Mouse (Mus musculus) kidney, embryonic 15.5 days (tissue): ENCODE data around the gene Rasl10a. TPM values are rescaled to one million over a fixed set of nuclear protein-coding genes. Genes with fewer than 3 reads are reported as not detected.

Source experiments
- ATAC-seq: fragments of 200-750 bp; cut with Nextera tagmentation; replicated peaks from 2 replicates; pipeline ENCODE4 v1.8.0; 2017; ENCODE audit warnings: moderate TSS enrichment; ENCODE audit not compliant: low FRiP score
- H3K27ac ChIP-seq: fragments of 300-500 bp; sonication (generic); 2 replicates; pipeline ENCODE4 v1.5.1; 2015; ENCODE audit warnings: mild to moderate bottlenecking, inconsistent platforms
- H3K27me3 ChIP-seq: fragments of 300-500 bp; sonication (generic); 2 replicates; pipeline ENCODE4 v1.6.1; 2015; ENCODE audit warnings: inconsistent platforms
- H3K36me3 ChIP-seq: fragments of 300-500 bp; sonication (generic); 2 replicates; pipeline ENCODE4 v1.6.1; 2015; ENCODE audit warnings: inconsistent platforms
- H3K4me1 ChIP-seq: fragments of 300-500 bp; sonication (generic); 2 replicates; pipeline ENCODE4 v1.6.1; 2015; ENCODE audit warnings: inconsistent platforms
- H3K4me2 ChIP-seq: fragments of 300-500 bp; sonication (generic); 2 replicates; pipeline ENCODE4 v1.6.1; 2015; ENCODE audit warnings: moderate library complexity, mild to moderate bottlenecking, inconsistent platforms
- H3K4me3 ChIP-seq: fragments of 300-500 bp; sonication (generic); replicated peaks from 2 replicates; pipeline ENCODE4 v1.5.1; 2015; ENCODE audit warnings: mild to moderate bottlenecking, inconsistent platforms
- H3K9ac ChIP-seq: fragments of 300-500 bp; sonication (generic); 2 replicates; pipeline ENCODE4 v1.6.1; 2015; ENCODE audit warnings: mild to moderate bottlenecking, inconsistent platforms
- H3K9me3 ChIP-seq: fragments of 300-500 bp; sonication (generic); replicated peaks from 2 replicates; pipeline ENCODE4 v1.6.1; 2016; ENCODE audit warnings: inconsistent platforms
- WGBS: fragments of 180-500 bp; shearing (Covaris S2); methylation state at CpG from one replicate; pipeline ENCODE4 v1.1.7; 2015; ENCODE audit warnings: mixed read lengths; 5-methylcytosine and 5-hydroxymethylcytosine counted together
- polyA plus RNA-seq: library from polyadenylated mRNA; unstranded; fragments of >200 nt; fragmentation: Nextera tagmentation; extraction: Ambion mirVana; gene quantifications from 2 replicates; pipeline ENCODE4 v1.2.1, GENCODE M21; 2015

The Rasl10a gene
- polyA plus RNA-seq, 1 experiment from 2014 or later = 2.8 TPM

DNA sequence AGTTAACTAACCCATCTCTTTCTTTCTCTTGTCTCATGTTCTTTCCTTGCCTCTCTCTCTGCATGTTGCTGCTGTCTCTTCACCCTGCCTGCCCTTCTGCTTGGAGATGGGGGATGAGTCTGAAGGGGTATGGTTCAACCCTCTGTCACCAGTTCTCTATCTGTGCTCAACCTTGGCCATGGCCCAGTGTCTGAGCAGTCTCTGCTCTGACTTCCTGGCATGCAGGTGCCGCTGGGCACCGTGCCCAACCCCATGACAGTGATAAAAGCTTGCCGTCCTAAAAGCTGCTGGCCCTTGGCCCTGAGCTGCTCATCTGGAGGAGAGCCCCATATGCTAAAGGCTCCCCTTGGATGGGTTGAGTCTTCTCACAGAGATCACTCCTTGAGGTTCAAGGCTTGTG lies 24.8 kb upstream of the Rasl10a start:
- ATAC-seq = no peak
- H3K27me3 ChIP-seq = no peaks in the 10 kb centered on the region
- H3K4me1 ChIP-seq = no peaks in the 10 kb centered on the region
- no peaks in the 10 kb centered on the region for H3K9me3 ChIP-seq
- peaks cover 98% of the 10 kb centered on the region for H3K36me3 ChIP-seq
- no peak overlapping the region for H3K4me2 ChIP-seq
- H3K27ac ChIP-seq = no peak overlapping the region
- H3K9ac ChIP-seq = no peak overlapping the region
- WGBS = 78% methylated on average over 3 of the region's 3 CpGs
- no peak overlapping the region for H3K4me3 ChIP-seq

DNA sequence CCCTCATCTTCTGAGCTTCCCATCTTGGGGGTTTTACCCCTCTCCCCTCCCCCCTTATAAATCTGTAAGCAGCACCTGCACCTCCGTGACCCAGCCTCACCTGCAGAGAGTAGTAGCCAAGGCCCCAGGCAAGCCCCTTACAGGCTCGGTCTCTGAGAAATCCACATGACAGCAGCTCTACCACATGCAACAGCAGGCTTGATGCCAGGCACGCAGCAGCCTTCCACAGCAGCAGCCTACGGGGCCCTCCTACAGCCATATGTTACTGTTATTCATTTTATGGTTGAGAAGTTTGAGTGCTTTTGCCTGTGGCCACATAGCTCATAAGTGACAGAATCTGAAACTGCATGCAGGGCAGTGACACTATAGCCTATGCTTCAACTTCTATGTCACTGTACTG lies 22.5 kb upstream of the Rasl10a start:
- Histone ChIP-seq H3K27me3 (no peaks in the 10 kb centered on the region), H3K4me2 (no peak overlapping the region), H3K4me1 (no peaks in the 10 kb centered on the region), H3K36me3 (peaks cover 99% of the 10 kb centered on the region), H3K9me3 (no peaks in the 10 kb centered on the region), H3K27ac (no peak overlapping the region), H3K9ac (no peak overlapping the region), H3K4me3 (no peak overlapping the region)
- WGBS = 79% methylated on average over 4 of the region's 4 CpGs
- ATAC-seq = no peak

DNA sequence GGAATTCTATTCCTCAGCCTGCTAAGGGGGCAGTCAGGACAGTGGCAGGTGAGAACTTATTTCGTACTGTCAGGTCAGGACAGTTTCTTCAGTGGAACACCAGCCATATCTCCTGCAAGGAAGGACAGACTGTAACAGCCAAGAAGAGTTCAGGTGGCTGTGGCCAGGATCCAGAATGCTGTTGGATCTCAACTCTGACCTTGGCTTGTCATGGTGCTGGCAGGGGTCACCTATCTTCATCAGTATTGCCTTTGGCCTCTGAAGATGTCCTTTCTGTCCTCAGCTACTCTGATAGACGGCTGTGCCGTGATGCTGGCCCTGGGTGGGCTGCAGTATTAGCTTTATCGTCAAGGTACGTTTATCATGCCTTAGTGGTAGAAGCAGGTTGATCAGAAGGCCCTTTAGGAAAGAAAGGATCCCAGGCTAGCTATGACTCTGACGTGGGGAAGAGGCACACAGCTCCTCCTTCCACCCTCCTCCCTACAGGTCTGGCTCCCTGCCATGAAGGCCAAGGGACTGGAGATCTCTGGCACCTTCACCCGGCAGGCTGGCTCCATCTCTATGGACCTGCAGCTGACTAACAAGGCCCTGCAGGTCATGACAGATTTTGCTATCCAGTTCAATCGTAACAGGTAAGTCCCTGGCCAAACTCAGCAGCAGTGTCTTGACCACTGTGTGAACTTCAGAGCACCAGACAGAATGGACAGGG lies 20.6 kb upstream of the Rasl10a start:
- 81% methylated on average over 8 of the region's 8 CpGs for WGBS
- Histone ChIP-seq H3K36me3 (peaks cover 99% of the 10 kb centered on the region), H3K9me3 (no peaks in the 10 kb centered on the region), H3K4me3 (no peak overlapping the region), H3K27me3 (no peaks in the 10 kb centered on the region), H3K4me1 (0 out of 2 replicates have a peak, but pooled peaks cover 3% of the 10 kb centered on the region), H3K9ac (no peak overlapping the region), H3K4me2 (no peak overlapping the region), H3K27ac (no peak overlapping the region)
- ATAC-seq = no peak

DNA sequence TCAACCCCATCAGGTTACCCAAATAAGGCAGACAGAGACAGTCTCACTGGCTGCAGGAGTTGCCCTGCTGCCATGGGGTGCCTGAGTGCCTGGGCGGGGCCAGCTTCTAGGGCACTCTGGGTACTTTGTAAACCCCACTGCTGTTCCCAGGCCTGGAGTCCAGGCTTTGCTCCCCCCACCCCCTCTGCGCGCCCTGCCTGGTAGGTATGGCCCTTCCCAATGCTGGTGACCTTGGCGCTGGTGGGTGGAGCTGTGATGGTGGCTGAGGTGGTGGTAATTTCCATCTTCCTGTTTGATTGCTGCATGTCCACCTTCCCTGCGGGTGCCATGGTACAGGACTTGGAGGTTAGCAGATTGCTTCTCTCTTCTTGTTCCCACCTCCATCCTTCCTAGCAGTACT lies 17.3 kb upstream of the Rasl10a start:
- Histone ChIP-seq H3K4me1 (0 out of 2 replicates have a peak, but pooled peaks cover 3% of the 10 kb centered on the region), H3K27ac (peak overlapping the region; percentile 14; the same call in 1 of the 2 replicates), H3K9ac (no peak overlapping the region), H3K4me3 (no peak overlapping the region), H3K27me3 (no peaks in the 10 kb centered on the region), H3K36me3 (peaks cover 73% of the 10 kb centered on the region), H3K4me2 (no peak overlapping the region), H3K9me3 (no peaks in the 10 kb centered on the region)
- no peak for ATAC-seq
- 96% methylated on average over 5 of the region's 5 CpGs for WGBS

DNA sequence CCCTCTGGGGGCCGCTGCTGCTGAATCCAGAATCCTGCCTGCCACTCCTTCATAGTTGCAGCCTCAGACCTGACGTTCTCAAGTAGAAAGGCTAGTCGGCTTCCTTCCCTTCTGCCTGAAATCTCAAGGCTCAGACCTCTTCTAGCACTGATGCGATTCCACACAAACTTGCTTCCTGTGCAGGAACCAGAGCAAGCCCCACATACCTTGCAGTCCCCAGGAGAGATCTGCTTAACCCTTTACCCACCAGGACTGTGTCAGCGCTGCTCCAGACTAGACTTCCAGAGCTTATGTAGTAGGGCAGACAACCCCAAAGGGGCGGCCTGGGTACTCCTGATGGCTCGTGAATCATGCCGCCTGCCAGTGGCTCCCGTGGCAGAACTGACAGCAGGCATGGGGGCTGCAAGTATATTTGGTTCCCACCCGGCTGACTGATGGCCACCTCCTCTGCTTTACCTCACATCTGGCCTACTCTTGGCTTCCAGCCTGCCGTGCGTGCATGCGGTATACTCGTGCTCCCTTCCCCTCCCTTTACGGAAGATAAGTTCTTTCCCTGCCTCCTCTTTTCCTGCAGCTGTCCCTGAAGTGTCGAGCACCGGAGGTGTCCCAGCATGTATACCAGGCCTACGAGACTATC lies 16.7 kb upstream of the Rasl10a start:
- Histone ChIP-seq H3K4me3 (no peak overlapping the region), H3K4me2 (no peak overlapping the region), H3K9ac (no peak overlapping the region), H3K9me3 (no peaks in the 10 kb centered on the region), H3K27me3 (no peaks in the 10 kb centered on the region), H3K27ac (peak overlapping the region; percentile 14; the same call in 1 of the 2 replicates), H3K4me1 (0 out of 2 replicates have a peak, but pooled peaks cover 3% of the 10 kb centered on the region), H3K36me3 (peaks cover 66% of the 10 kb centered on the region)
- 54% methylated on average over 18 of the region's 18 CpGs for WGBS
- no peak for ATAC-seq

DNA sequence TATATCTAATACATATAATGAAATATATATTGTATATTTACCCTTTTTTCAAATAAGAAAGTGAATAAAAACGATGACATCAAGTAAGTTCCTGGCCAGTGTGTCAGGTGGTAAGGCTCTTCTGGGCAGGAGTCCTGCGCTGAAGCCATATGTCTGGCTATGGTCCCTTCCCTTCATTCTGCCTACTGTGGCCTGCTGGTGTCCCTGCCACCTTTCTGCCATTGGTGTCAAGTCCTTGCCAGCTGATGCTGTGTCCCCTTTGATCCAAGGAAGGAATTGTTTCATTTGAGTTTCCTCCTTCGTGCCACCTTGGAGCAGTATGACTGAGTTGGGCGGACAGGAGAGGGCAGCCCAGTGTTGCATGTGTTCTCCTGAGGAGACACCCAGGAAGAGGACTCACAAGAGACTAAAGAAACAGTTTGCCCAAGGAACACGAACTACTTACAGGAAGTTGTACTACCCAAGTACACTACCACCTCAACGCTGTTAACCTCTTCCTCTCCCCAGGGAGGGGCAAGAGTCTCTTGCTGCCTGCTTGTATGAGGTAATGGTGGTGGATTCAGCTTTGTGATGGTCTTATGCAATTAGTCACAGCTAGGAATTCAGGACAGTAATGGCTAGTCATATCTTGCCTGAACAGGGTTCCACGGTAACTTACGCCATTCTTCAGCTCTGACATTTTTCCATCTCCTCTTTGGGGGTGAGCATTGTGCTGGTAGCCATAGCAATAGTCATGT lies 15.1 kb upstream of the Rasl10a start:
- H3K4me3 ChIP-seq = no peak overlapping the region
- H3K27me3 ChIP-seq = no peaks in the 10 kb centered on the region
- no peak overlapping the region for H3K4me2 ChIP-seq
- ATAC-seq = no peak
- no peaks in the 10 kb centered on the region for H3K9me3 ChIP-seq
- 90% methylated on average over 8 of the region's 8 CpGs for WGBS
- 0 out of 2 replicates have a peak, but pooled peaks cover 3% of the 10 kb centered on the region for H3K4me1 ChIP-seq
- H3K9ac ChIP-seq = no peak overlapping the region
- no peak overlapping the region for H3K27ac ChIP-seq
- peaks cover 51% of the 10 kb centered on the region for H3K36me3 ChIP-seq

DNA sequence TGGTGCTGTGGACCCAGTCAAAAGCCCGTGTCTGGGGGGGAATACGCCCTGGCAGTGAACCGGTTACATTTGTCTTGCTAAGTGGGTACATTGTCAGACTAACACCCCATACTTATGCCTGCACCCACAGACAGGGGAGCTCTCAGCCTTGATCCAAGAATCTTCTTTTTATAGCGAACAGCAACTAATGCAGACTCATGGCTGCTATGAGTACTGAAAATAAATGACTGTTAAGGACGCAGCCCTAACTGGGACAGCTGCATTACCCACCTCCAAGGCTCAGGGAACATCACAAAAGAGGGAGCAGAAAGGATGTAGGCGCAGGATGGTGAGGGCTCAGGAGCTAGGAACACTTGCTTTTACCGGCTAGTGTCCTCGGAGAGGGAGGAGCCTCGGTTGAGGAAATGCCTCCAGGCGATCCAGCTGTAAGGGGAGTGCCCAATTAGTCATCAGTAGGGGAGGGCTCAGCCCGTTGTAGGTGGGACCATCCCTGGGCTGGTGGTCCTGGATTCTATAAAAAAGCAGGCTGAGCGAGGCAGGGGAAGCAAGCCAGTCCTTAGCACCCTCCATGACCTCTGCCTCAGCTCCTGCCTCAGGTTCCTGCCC lies 11.5 kb upstream of the Rasl10a start:
- Histone ChIP-seq H3K27ac (no peak overlapping the region), H3K9me3 (no peaks in the 10 kb centered on the region), H3K9ac (no peak overlapping the region), H3K36me3 (peaks cover 16% of the 10 kb centered on the region), H3K4me3 (no peak overlapping the region), H3K4me2 (no peak overlapping the region), H3K27me3 (no peaks in the 10 kb centered on the region), H3K4me1 (0 out of 2 replicates have a peak, but pooled peaks cover 4% of the 10 kb centered on the region)
- ATAC-seq = no peak
- 48% methylated on average over 12 of the region's 12 CpGs for WGBS

DNA sequence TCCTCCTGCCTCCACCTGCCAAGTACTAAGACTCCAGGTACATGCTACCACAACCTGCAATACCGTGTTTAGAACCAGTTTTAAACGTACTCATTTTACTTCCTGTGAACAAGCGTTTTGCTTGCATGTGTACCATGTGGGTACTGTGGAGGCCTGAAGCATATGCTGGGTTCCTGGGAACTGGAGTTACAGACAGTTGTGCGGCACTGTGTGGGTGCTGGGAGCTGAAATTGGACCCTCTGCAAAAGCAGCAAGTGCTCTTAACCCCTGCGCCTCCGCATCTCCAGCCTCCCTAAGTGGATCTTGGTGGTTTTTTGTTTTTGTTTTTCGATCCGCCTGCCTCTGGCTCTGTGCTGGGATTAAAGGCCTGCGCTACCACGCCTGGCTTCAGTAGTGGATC lies 6.3 kb upstream of the Rasl10a start:
- WGBS = 61% methylated on average over 10 of the region's 10 CpGs
- ATAC-seq = no peak
- H3K4me3 ChIP-seq = no peak overlapping the region
- no peak overlapping the region for H3K4me2 ChIP-seq
- no peak overlapping the region for H3K27ac ChIP-seq
- peaks cover 14% of the 10 kb centered on the region for H3K27me3 ChIP-seq
- no peak overlapping the region for H3K9ac ChIP-seq
- no peaks in the 10 kb centered on the region for H3K9me3 ChIP-seq
- H3K36me3 ChIP-seq = no peaks in the 10 kb centered on the region
- peaks cover 17% of the 10 kb centered on the region for H3K4me1 ChIP-seq

DNA sequence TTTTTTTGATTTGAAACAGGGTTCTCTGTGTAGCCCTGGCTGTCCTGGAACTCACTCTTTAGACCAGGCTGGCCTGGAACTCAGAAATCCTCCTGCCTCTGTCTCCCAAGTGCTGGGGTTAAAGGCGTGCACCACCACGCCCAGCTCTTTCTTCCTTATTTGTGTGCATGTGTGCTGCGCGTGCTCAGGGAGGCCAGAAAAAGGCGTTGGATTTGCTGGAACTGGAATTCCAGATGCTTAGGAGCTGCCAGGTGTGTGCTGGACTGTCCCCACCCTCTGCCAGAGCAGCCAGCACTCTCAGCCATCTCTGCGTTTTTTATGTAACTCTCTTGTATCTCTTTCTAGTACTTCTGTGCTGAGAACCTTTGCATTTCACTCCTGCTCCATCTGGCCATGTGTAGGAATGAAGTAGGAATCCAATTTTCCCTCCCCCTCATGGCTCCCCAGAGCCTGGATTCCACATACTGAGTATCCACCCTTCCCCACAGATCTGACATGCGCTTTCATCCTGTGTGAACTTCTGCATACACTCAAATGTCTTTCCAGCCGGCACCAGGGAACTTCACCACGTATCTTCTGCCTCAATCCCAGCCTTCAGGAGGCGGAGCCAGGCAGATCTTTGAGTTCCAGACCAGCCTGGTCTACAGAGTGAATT lies 5.6 kb upstream of the Rasl10a start:
- H3K9me3 ChIP-seq = no peaks in the 10 kb centered on the region
- no peak overlapping the region for H3K4me3 ChIP-seq
- no peak overlapping the region for H3K27ac ChIP-seq
- H3K4me1 ChIP-seq = peaks cover 24% of the 10 kb centered on the region
- no peak overlapping the region for H3K9ac ChIP-seq
- H3K4me2 ChIP-seq = no peak overlapping the region
- H3K36me3 ChIP-seq = no peaks in the 10 kb centered on the region
- 75% methylated on average over 10 of the region's 10 CpGs for whole genome bisulfite sequencing
- H3K27me3 ChIP-seq = peaks cover 21% of the 10 kb centered on the region
- ATAC-seq = no peak

DNA sequence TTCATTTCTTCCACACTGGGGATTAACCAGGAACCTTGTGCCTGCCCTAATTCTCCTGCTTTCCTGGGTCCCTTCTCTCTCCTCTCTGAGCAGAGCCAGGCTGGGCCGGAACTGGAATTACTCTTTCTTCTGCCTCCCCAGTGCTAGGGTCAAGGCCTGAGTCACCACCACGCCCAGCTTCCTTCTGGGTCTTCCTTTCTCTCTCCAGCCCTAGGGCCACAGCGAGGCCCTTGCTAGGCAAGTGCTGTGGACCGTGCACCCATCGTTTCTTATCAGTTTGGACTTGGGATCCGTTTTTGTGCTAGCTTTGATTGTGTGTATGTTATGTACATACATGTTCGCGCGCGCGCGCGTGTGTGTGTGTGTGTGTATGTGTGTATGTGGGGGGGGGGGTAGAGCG lies 3.8 kb upstream of the Rasl10a start:
- H3K9me3 ChIP-seq = no peaks in the 10 kb centered on the region
- H3K36me3 ChIP-seq = no peaks in the 10 kb centered on the region
- 85% methylated on average over 14 of the region's 14 CpGs for WGBS
- H3K4me3 ChIP-seq = no peak overlapping the region
- H3K27ac ChIP-seq = no peak overlapping the region
- H3K9ac ChIP-seq = no peak overlapping the region
- no peak for ATAC-seq
- H3K27me3 ChIP-seq = peaks cover 38% of the 10 kb centered on the region
- H3K4me1 ChIP-seq = peaks cover 40% of the 10 kb centered on the region
- H3K4me2 ChIP-seq = no peak overlapping the region

DNA sequence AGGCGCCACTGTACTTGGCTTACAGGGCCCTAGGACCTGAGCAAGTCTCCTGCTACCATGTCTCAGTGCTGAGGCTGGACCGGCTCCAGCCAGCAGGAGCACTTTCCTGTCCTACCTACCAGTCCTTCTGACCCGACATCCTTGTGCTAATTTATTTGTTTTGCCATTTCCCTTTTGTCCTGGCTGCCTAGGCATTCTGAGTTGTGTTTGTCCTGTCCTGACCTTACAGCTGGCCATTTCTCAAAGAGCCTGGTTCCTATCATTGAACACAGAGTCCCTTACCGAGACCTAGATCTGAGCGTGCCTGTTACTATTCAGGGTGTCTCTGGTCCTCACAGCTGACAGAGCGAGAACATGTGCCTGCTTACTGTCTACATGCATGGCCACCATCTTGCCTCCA lies 3.1 kb upstream of the Rasl10a start:
- no peak overlapping the region for H3K4me2 ChIP-seq
- no peak overlapping the region for H3K4me3 ChIP-seq
- 57% methylated on average over 6 of the region's 6 CpGs for WGBS
- peaks cover 46% of the 10 kb centered on the region for H3K27me3 ChIP-seq
- ATAC-seq = no peak
- H3K9me3 ChIP-seq = no peaks in the 10 kb centered on the region
- no peak overlapping the region for H3K9ac ChIP-seq
- H3K36me3 ChIP-seq = no peaks in the 10 kb centered on the region
- H3K4me1 ChIP-seq = peaks cover 47% of the 10 kb centered on the region
- no peak overlapping the region for H3K27ac ChIP-seq
